Mouse (Mus musculus) MEL (cell line): Measurements from ENCODE around the gene Cwc15. TPM values are rescaled to one million over a fixed set of nuclear protein-coding genes. Genes with fewer than 3 reads are reported as not detected.
A peak's percentile ranks its signal among the peaks of the same experiment; 100 is the strongest.

Experiments
- DNase-seq: peaks from one replicate; pipeline ENCODE4 v3.0.0; 2011; ENCODE audit warnings: low read depth, low spot score
- H3K27ac ChIP-seq: 2 replicates; pipeline ENCODE4 v1.5.1; 2012; ENCODE audit warnings: low read depth, mild to moderate bottlenecking, control low read depth, low read length, moderate library complexity; ENCODE audit not compliant: control insufficient read depth
- H3K27me3 ChIP-seq, 2 experiments: fragments of 150-350 bp in 1 of 2; sonication (generic) in 1 of 2; 2 replicates each; pipeline ENCODE4 v1.6.1; 2012; ENCODE audit warnings: low read length in 2 of 2, mild to moderate bottlenecking in 2 of 2, improper control_type of control experiment in 1 of 2, moderate library complexity in 1 of 2; ENCODE audit not compliant: insufficient read depth in 2 of 2, control insufficient read depth in 1 of 2
- H3K36me3 ChIP-seq, 2 experiments: 2 replicates each; pipeline ENCODE4 v1.6.1; 2012 to 2014; ENCODE audit warnings: low read length in 2 of 2, improper control_type of control experiment in 1 of 2, inconsistent platforms in 1 of 2, mild to moderate bottlenecking in 1 of 2; ENCODE audit not compliant: insufficient read depth in 2 of 2, control insufficient read depth in 1 of 2
- H3K4me1 ChIP-seq, 2 experiments: fragments of 150-350 bp in 1 of 2; sonication (generic) in 1 of 2; 2 replicates each; pipeline ENCODE4 v1.6.1; 2012; ENCODE audit warnings: low read length in 2 of 2, improper control_type of control experiment in 1 of 2, mild to moderate bottlenecking in 1 of 2; ENCODE audit not compliant: insufficient read depth in 2 of 2, control insufficient read depth in 1 of 2
- H3K4me3 ChIP-seq, 2 experiments: fragments of 150-350 bp in 1 of 2; sonication (generic) in 1 of 2; 2 replicates each; pipeline ENCODE4 v1.5.1; 2012; ENCODE audit warnings: low read depth in 2 of 2, low read length in 2 of 2, mild to moderate bottlenecking in 2 of 2, moderate library complexity in 2 of 2, control low read depth in 1 of 2, improper control_type of control experiment in 1 of 2; ENCODE audit not compliant: control insufficient read depth in 1 of 2, insufficient read depth in 1 of 2
- H3K79me2 ChIP-seq: 2 replicates; pipeline ENCODE4 v1.6.1; 2012; ENCODE audit warnings: mild to moderate bottlenecking, low read length, moderate library complexity; ENCODE audit not compliant: control insufficient read depth, poor library complexity, insufficient read depth
- H3K9ac ChIP-seq: 2 replicates; pipeline ENCODE4 v1.6.1; 2012; ENCODE audit warnings: low read depth, mild to moderate bottlenecking, control low read depth, low read length, moderate library complexity; ENCODE audit not compliant: control insufficient read depth, poor library complexity, severe bottlenecking
- H3K9me3 ChIP-seq: fragments of 150-350 bp; sonication (generic); replicated peaks from 2 replicates; pipeline ENCODE4 v1.6.1; 2012; ENCODE audit warnings: mild to moderate bottlenecking, low read length, improper control_type of control experiment, moderate library complexity; ENCODE audit not compliant: insufficient read depth
- BHLHE40 ChIP-seq: IDR thresholded peaks from 2 replicates; pipeline ENCODE4 v1.6.1; 2012; ENCODE audit warnings: low read depth, mild to moderate bottlenecking, inconsistent platforms, low read length, improper control_type of control experiment, borderline replicate concordance
- CHD1 ChIP-seq: IDR thresholded peaks from 2 replicates; pipeline ENCODE4 v1.6.1; 2012; ENCODE audit warnings: low read depth, mild to moderate bottlenecking, inconsistent platforms, low read length, improper control_type of control experiment
- CHD2 ChIP-seq: IDR thresholded peaks from 2 replicates; pipeline ENCODE4 v1.6.1; 2011; ENCODE audit warnings: low read length, improper control_type of control experiment
- CTCF ChIP-seq, 3 experiments: IDR thresholded peaks in 2 of 3; conservative IDR thresholded peaks in 1 of 3; 2 replicates each; pipeline ENCODE4 v1.5.1; 2011 to 2012; ENCODE audit warnings: low read length in 3 of 3, low read depth in 2 of 3, mild to moderate bottlenecking in 2 of 3, improper control_type of control experiment in 1 of 3, inconsistent platforms in 1 of 3, mixed read lengths in 1 of 3, moderate library complexity in 1 of 3; ENCODE audit not compliant: control insufficient read depth in 1 of 3, insufficient read depth in 1 of 3, poor library complexity in 1 of 3, severe bottlenecking in 1 of 3
- E2F4 ChIP-seq: IDR thresholded peaks from 2 replicates; pipeline ENCODE4 v1.6.1; 2011; ENCODE audit warnings: low read depth, low read length, improper control_type of control experiment, borderline replicate concordance
- ELF1 ChIP-seq: IDR thresholded peaks from 2 replicates; pipeline ENCODE4 v1.6.1; 2014; ENCODE audit warnings: low read depth, mild to moderate bottlenecking, inconsistent platforms, low read length, improper control_type of control experiment, moderate library complexity
- EP300 ChIP-seq, 2 experiments: IDR thresholded peaks; 2 replicates each; pipeline ENCODE4 v1.6.1; 2011; ENCODE audit warnings: improper control_type of control experiment in 2 of 2, low read length in 2 of 2, low read depth in 1 of 2, mild to moderate bottlenecking in 1 of 2
- ETS1 ChIP-seq: IDR thresholded peaks from 2 replicates; pipeline ENCODE4 v1.6.1; 2012; ENCODE audit warnings: low read depth, mild to moderate bottlenecking, inconsistent platforms, low read length, improper control_type of control experiment, moderate library complexity
- GATA1 ChIP-seq: IDR thresholded peaks from 2 replicates; pipeline ENCODE4 v1.6.1; 2011; ENCODE audit warnings: low read depth, low read length, improper control_type of control experiment
- HCFC1 ChIP-seq: IDR thresholded peaks from 2 replicates; pipeline ENCODE4 v1.6.1; 2012; ENCODE audit warnings: low read depth, mild to moderate bottlenecking, inconsistent platforms, low read length, improper control_type of control experiment, moderate library complexity
- KAT2A ChIP-seq: conservative IDR thresholded peaks from 2 replicates; pipeline ENCODE4 v1.6.1; 2012; ENCODE audit warnings: low read depth, low read length, improper control_type of control experiment, inconsistent platforms
- MAFK ChIP-seq: IDR thresholded peaks from 2 replicates; pipeline ENCODE4 v1.6.1; 2011; ENCODE audit warnings: low read depth, mild to moderate bottlenecking, low read length, improper control_type of control experiment, borderline replicate concordance
- MAZ ChIP-seq: IDR thresholded peaks from 2 replicates; pipeline ENCODE4 v1.6.1; 2012; ENCODE audit warnings: low read depth, mild to moderate bottlenecking, inconsistent platforms, low read length, improper control_type of control experiment
- MEF2A ChIP-seq: IDR thresholded peaks from 2 replicates; pipeline ENCODE4 v1.6.1; 2014; ENCODE audit warnings: low read depth, mild to moderate bottlenecking, inconsistent platforms, low read length, improper control_type of control experiment; ENCODE audit not compliant: poor library complexity, insufficient replicate concordance, severe bottlenecking; ENCODE audit errors: extremely low read depth
- MXI1 ChIP-seq: IDR thresholded peaks from 2 replicates; pipeline ENCODE4 v1.6.1; 2011; ENCODE audit warnings: mild to moderate bottlenecking, low read depth, low read length, improper control_type of control experiment
- MYC ChIP-seq: IDR thresholded peaks from 2 replicates; pipeline ENCODE4 v1.6.1; 2011; ENCODE audit warnings: low read depth, mild to moderate bottlenecking, low read length, improper control_type of control experiment, moderate library complexity
- NELFE ChIP-seq: IDR thresholded peaks from 2 replicates; pipeline ENCODE4 v1.6.1; 2011; ENCODE audit warnings: low read depth, low read length, improper control_type of control experiment
- NRF1 ChIP-seq: IDR thresholded peaks from 2 replicates; pipeline ENCODE4 v1.6.1; 2014; ENCODE audit warnings: low read depth, mild to moderate bottlenecking, inconsistent platforms, low read length, improper control_type of control experiment, moderate library complexity; ENCODE audit not compliant: poor library complexity, insufficient read depth, severe bottlenecking
- POLR2A ChIP-seq, 2 experiments: IDR thresholded peaks; 2 replicates each; pipeline ENCODE4 v1.6.1; 2011 to 2012; ENCODE audit warnings: low read length in 2 of 2, mild to moderate bottlenecking in 2 of 2, control low read depth in 1 of 2, improper control_type of control experiment in 1 of 2, low read depth in 1 of 2, moderate library complexity in 1 of 2; ENCODE audit not compliant: control insufficient read depth in 1 of 2, insufficient read depth in 1 of 2, poor library complexity in 1 of 2
- POLR2AphosphoS2 ChIP-seq: IDR thresholded peaks from 2 replicates; pipeline ENCODE4 v1.6.1; 2011; ENCODE audit warnings: low read length, improper control_type of control experiment
- RAD21 ChIP-seq: IDR thresholded peaks from 2 replicates; pipeline ENCODE4 v1.6.1; 2011; ENCODE audit warnings: mild to moderate bottlenecking, low read depth, low read length, improper control_type of control experiment
- RCOR1 ChIP-seq: IDR thresholded peaks from 2 replicates; pipeline ENCODE4 v1.6.1; 2012; ENCODE audit warnings: low read depth, mild to moderate bottlenecking, inconsistent platforms, low read length, improper control_type of control experiment
- SIN3A ChIP-seq: IDR thresholded peaks from 2 replicates; pipeline ENCODE4 v1.6.1; 2012; ENCODE audit warnings: low read length, improper control_type of control experiment, inconsistent platforms
- SMC3 ChIP-seq: IDR thresholded peaks from 2 replicates; pipeline ENCODE4 v1.6.1; 2011; ENCODE audit warnings: low read depth, low read length, improper control_type of control experiment
- TAL1 ChIP-seq: IDR thresholded peaks from 2 replicates; pipeline ENCODE4 v1.6.1; 2012; ENCODE audit warnings: mild to moderate bottlenecking, inconsistent platforms, low read length, moderate library complexity, mixed read lengths
- TBP ChIP-seq: IDR thresholded peaks from 2 replicates; pipeline ENCODE4 v1.8.0; 2011; ENCODE audit warnings: low read depth, low read length, improper control_type of control experiment
- TCF12 ChIP-seq: IDR thresholded peaks from 2 replicates; pipeline ENCODE4 v1.6.1; 2014; ENCODE audit warnings: low read depth, mild to moderate bottlenecking, inconsistent platforms, low read length, improper control_type of control experiment, moderate library complexity
- UBTF ChIP-seq: IDR thresholded peaks from 2 replicates; pipeline ENCODE4 v1.6.1; 2012; ENCODE audit warnings: low read depth, mild to moderate bottlenecking, inconsistent platforms, low read length, improper control_type of control experiment, moderate library complexity, borderline replicate concordance; ENCODE audit not compliant: insufficient read depth
- USF1 ChIP-seq: IDR thresholded peaks from 2 replicates; pipeline ENCODE4 v1.6.1; 2014; ENCODE audit warnings: low read depth, mild to moderate bottlenecking, inconsistent platforms, low read length, improper control_type of control experiment, moderate library complexity
- USF2 ChIP-seq, 2 experiments: IDR thresholded peaks; 2 replicates each; pipeline ENCODE4 v1.6.1; 2011 to 2012; ENCODE audit warnings: improper control_type of control experiment in 2 of 2, low read length in 2 of 2, borderline replicate concordance in 1 of 2, inconsistent platforms in 1 of 2, low read depth in 1 of 2, mild to moderate bottlenecking in 1 of 2; ENCODE audit not compliant: insufficient read depth in 1 of 2
- ZC3H11A ChIP-seq: IDR thresholded peaks from 2 replicates; pipeline ENCODE4 v1.6.1; 2012; ENCODE audit warnings: low read depth, mild to moderate bottlenecking, inconsistent platforms, low read length, improper control_type of control experiment
- ZMIZ1 ChIP-seq: IDR thresholded peaks from 2 replicates; pipeline ENCODE4 v1.6.1; 2012; ENCODE audit warnings: low read depth, mild to moderate bottlenecking, inconsistent platforms, low read length, improper control_type of control experiment, moderate library complexity
- ZNF384 ChIP-seq: IDR thresholded peaks from 2 replicates; pipeline ENCODE4 v1.6.1; 2012; ENCODE audit warnings: low read depth, mild to moderate bottlenecking, inconsistent platforms, low read length, improper control_type of control experiment
- polyA plus RNA-seq, 2 experiments: library from polyadenylated mRNA; stranded (reverse) in 1 of 2; unstranded in 1 of 2; fragments of >175 nt in 1 of 2; fragments of >200 nt in 1 of 2; gene quantifications; 2 replicates each; pipeline versions ENCODE4 v1.2.1 to v1.2.4; 2012; ENCODE audit warnings: low replicate concordance in 2 of 2, low read depth in 1 of 2; ENCODE audit not compliant: insufficient read length in 2 of 2, insufficient read depth in 1 of 2, missing spikeins in 1 of 2
- total RNA-seq: library from RNA; depleted of rRNA; stranded (reverse); fragments of 300-350 nt; gene quantifications from 2 replicates; pipeline ENCODE4 v1.2.3, GENCODE M21; 2012; rRNA removed

Cwc15 gene
- total RNA-seq = 326 and 331 TPM in 2 replicates
- polyA plus RNA-seq = 100 to 1,000 TPM; 196 to 562 TPM

- H3K4me3 ChIP-seq = peak within 1 kb of the TSS; percentile 75 to 78
- peaks cover 6 to 16% of the 10 kb centered on the region in 2 experiments for H3K4me1 ChIP-seq
- H3K36me3 ChIP-seq = peaks cover 20 to 31% of the 10 kb centered on the region in 2 experiments
- H3K27me3 ChIP-seq = no peaks in the 10 kb centered on the region
- H3K79me2 ChIP-seq = peaks cover 13% of the 10 kb centered on the region
- peak within 1 kb of the TSS; percentile 52 for H3K27ac ChIP-seq
- no peaks in the 10 kb centered on the region for H3K9me3 ChIP-seq
- peak within 1 kb of the TSS; percentile 77 for H3K9ac ChIP-seq
- peak; percentile 100 for DNase-seq
- peak; percentile 97 for TF ChIP-seq ELF1
- no peak for TF ChIP-seq BHLHE40
- TF ChIP-seq E2F4 = peak; percentile 73; the same call in 1 of the 2 replicates
- peak; percentile 92 for TF ChIP-seq NELFE
- TF ChIP-seq NRF1 = no peak
- TF ChIP-seq TAL1 = no peak
- peak; percentile 100 for TF ChIP-seq SIN3A
- TF ChIP-seq CTCF (IDR thresholded peaks at IDR 0.05 in 2 of 3, conservative IDR thresholded peaks at IDR 0.05 in 1 of 3; ENCODE audit: control insufficient read depth in 1 of 3, insufficient read depth in 1 of 3, low read depth in 2 of 3, low read length in 3 of 3, poor library complexity in 1 of 3, severe bottlenecking in 1 of 3) = peak in 1 of 3 experiments; percentile 1; a peak in 1 of 6 replicates
- TF ChIP-seq CHD1 = no peak; the same call in 1 of the 2 replicates
- peak; percentile 97 for TF ChIP-seq CHD2
- TF ChIP-seq MEF2A = peak; percentile 19; the same call in 1 of the 2 replicates
- peak; percentile 92 for TF ChIP-seq MAZ
- peak; percentile 52 to 87; a peak in 3 of 4 replicates for TF ChIP-seq EP300 (IDR thresholded peaks at IDR 0.05; ENCODE audit: low read depth in 1 of 2, low read length in 2 of 2)
- peak; percentile 95 for TF ChIP-seq MYC
- TF ChIP-seq UBTF = peak; percentile 51; the same call in 1 of the 2 replicates
- TF ChIP-seq HCFC1 = peak; percentile 99
- peak; percentile 93 for TF ChIP-seq RCOR1
- peak; percentile 92 to 97 for TF ChIP-seq POLR2A (IDR thresholded peaks at IDR 0.05; ENCODE audit: control insufficient read depth in 1 of 2, insufficient read depth in 1 of 2, low read depth in 1 of 2, low read length in 2 of 2, poor library complexity in 1 of 2)
- TF ChIP-seq ZC3H11A = no peak; the same call in 1 of the 2 replicates
- peak; percentile 92 for TF ChIP-seq MXI1
- TF ChIP-seq POLR2AphosphoS2 = peak; percentile 94
- peak; percentile 94 for TF ChIP-seq ZMIZ1
- peak; percentile 100 for TF ChIP-seq ZNF384
- TF ChIP-seq KAT2A = peak; percentile 99
- peak; percentile 73 for TF ChIP-seq GATA1
- TF ChIP-seq ETS1 = peak; percentile 88
- TF ChIP-seq SMC3 = peak; percentile 30; the same call in 1 of the 2 replicates
- peak; percentile 98 for TF ChIP-seq TBP
- peak; percentile 84 for TF ChIP-seq TCF12
- peak; percentile 47; the same call in 1 of the 2 replicates for TF ChIP-seq USF1
- 0 out of 2 replicates have a peak, but pooled peaks have one; percentile 34 for TF ChIP-seq MAFK
- TF ChIP-seq RAD21 = peak; percentile 11
- TF ChIP-seq USF2 (IDR thresholded peaks at IDR 0.05; ENCODE audit: borderline replicate concordance in 1 of 2, insufficient read depth in 1 of 2, low read depth in 1 of 2, low read length in 2 of 2) = no peak
These were observed at the start of gene Cwc15, which contains the start of gene Kdm4d for GRCm38 (mm10) chr9:14500023-14500915. Gene Cwc15, plus strand, starts transcription at chr9:14500617. Gene Kdm4d, minus strand, starts transcription at chr9:14500482.
